Mouse (Mus musculus): ENCODE measurements at regions not wholly inside any gene's neighbourhood (a gene's known extent, or its start where the extent isn't known, plus 50 kb on each side); places are given as distances from the start of the nearest gene placed in this dataset.
A peak's percentile ranks its signal among the peaks of the same experiment; 100 is the strongest.

DNA sequence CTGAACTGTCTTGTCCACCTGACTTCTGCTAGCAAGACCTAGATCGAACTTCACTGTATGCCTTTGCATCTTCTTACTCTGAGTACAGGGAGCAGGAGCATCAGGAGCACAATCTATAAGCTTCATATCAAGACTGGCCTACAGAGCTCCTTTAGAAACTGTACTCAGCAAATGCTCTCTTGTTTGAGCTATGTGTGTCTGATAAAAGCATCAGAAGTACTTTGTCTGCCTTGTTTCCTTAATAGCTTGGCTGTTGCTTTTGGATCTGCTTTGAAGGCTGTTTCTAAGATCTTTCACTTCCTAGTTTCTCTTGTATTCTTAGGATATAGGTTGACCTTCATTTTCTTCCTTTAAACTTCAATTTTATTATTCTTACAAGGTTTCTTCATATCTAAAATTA lies 175.3 kb upstream of the Cypt12 start:
- intact Hi-C loops (cut with DNase I): no loop called here
- DNase-seq (ENCODE audit: low spot score in 2 of 2): no peak

DNA sequence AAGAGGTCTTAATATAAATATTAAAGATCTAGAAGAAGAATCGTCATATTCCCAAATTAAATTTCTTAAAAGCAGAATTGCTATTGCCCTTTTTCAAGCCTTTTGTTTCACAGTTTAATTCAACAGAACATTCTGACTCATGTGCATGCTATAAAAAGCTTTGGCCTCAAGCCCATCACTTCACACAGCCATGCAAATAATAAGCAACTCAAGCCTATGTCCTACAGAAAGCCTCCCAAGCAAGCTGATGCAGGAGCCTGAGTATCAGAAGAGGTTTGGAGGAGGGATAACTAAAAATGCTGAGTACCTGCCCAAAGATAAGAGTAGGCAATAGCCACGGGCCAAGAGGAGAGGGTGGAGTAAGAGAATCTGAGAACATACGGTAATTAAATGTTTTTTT lies 169.1 kb upstream of the Cypt12 start:
- peak in 1 of 2 experiments; percentile 55 for DNase-seq (ENCODE audit: low spot score in 2 of 2)
- intact Hi-C loops (cut with DNase I): no loop called here

- DNase-seq (ENCODE audit: low spot score in 2 of 2): no peak
- intact Hi-C loops (cut with DNase I): loop anchor here (2.0 kb wide), 1 partner anchor 457 kb away; no protein-coding TSS in a partner anchor
These were observed 164.1 kb upstream of the Cypt12 start for GRCm38 (mm10) chr3:17784076-17784475.

GRCm38 (mm10) chr3:17784587-17784986 lies 163.6 kb upstream of the Cypt12 start:
- intact Hi-C loops (cut with DNase I): loop anchor here (2.0 kb wide), 1 partner anchor 458 kb away; no protein-coding TSS in a partner anchor

DNA sequence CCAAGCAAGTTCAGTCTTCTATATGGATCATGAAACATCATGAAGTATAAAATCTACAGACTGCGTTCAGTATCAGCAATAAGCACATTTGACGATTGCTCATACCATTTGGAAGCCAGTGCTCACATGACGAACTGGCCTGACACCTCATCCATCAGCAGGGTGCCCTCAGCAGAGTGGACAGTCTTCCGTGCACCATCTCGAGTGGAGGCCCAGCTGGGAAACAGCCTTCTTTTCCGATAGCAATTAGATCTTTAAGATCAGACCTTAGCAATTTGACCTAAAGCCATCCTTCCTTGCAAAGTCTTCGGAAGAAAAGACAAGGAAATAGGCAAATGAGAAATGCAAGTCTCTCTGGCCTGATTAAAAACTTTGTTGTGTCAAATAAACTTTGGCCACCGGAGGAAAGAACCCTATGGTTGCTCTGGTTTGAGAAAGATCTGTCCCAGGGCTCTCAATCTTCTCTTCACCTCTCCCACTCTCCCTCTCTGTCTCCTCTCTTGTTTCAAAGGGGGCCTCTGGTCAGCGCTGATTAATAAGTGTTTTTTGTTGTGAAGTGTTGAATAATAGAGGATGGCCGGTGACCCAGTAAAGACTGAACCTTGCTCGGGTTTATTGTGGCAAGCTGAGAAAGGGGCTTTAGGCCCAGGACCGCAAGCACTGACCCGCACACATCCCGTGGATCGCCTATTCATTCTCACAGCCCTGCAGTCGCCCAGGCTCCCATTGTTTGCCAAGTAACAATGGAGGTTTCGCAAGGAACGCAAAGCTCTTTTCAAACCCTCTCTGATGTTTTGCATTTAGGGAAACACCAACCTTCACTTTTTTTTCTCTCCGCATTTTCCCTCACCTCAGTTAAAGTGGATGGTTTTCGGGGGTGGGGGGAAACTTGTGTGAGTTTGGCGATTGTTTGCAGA lies 162.8 kb upstream of the Cypt12 start:
- DNase-seq (ENCODE audit: low spot score in 2 of 2): peak in 1 of 2 experiments; percentile 48
- intact Hi-C loops (cut with DNase I): loop anchor here (2.0 to 5.0 kb wide), 2 partner anchors 168 to 459 kb away; no protein-coding TSS in a partner anchor

More at GRCm38 (mm10) chr3:17784587-17784986, 163.6 kb upstream of the Cypt12 start:
- DNase-seq (ENCODE audit: low spot score in 2 of 2): no peak

- intact Hi-C loops (cut with DNase I): loop anchor here (5.0 kb wide), 1 partner anchor 169 kb away; no protein-coding TSS in a partner anchor
- peak; percentile 74 to 80 for DNase-seq (ENCODE audit: low spot score in 2 of 2)
These were observed 162.0 kb upstream of the Cypt12 start for GRCm38 (mm10) chr3:17786023-17786720.

DNA sequence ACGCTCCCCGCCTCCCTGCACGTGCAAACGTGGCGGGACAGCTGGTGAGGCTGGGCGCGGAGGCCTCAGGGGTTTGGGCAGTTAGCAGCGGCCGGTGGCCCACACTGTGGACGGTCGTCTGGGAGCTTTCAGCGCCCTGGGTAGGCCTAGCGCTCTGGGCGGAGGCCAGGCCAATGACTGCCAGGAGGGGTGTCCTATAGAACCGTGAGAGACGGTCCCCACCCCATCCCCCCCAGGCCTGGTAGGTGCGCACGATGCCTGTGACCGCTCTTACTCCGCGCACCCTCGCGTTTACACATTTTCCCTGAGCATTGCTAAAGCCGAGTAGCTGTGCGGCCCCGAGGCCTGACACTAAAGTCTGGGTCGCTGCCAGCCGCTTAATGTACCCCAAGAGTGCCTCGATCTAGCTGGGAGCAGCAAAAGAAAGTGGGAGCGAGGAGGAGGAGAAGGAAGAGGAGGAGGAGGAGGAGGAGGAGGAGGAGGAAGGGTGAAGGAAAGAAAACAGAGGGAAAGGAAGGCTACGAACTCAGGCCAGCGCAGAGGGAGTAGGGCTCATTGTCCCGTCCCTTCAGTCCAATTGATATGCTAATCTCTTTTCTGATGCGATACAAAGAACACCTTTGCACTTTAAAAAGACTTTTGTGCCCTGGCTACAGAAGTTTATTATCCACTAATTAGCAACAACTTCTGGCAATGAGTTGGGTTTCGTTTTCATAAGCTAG lies 161.3 kb upstream of the Cypt12 start:
- intact Hi-C loops (cut with DNase I): loop anchor here (5.0 kb wide), 1 partner anchor 170 kb away; no protein-coding TSS in a partner anchor
- peak in 1 of 2 experiments; percentile 69 for DNase-seq (ENCODE audit: low spot score in 2 of 2)

- intact Hi-C loops (cut with DNase I): loop anchor here (2.0 to 5.0 kb wide), 2 partner anchors 170 to 849 kb away; no protein-coding TSS in a partner anchor
- peak in 1 of 2 experiments; percentile 38 for DNase-seq (ENCODE audit: low spot score in 2 of 2)
These were observed 160.5 kb upstream of the Cypt12 start for GRCm38 (mm10) chr3:17787443-17788333.

GRCm38 (mm10) chr3:17788334-17788720 lies 159.9 kb upstream of the Cypt12 start:
- intact Hi-C loops (cut with DNase I): loop anchor here (2.0 to 5.0 kb wide), 2 partner anchors 171 to 850 kb away; no protein-coding TSS in a partner anchor
- DNase-seq (ENCODE audit: low spot score in 2 of 2): no peak

GRCm38 (mm10) chr3:17788778-17789299 lies 159.4 kb upstream of the Cypt12 start:
- intact Hi-C loops (cut with DNase I): loop anchor here (2.0 to 5.0 kb wide), 2 partner anchors 172 to 850 kb away; no protein-coding TSS in a partner anchor
- no peak for DNase-seq (ENCODE audit: low spot score in 2 of 2)

GRCm38 (mm10) chr3:17789454-17790196 lies 158.6 kb upstream of the Cypt12 start:
- intact Hi-C loops (cut with DNase I): loop anchor here (2.0 to 5.0 kb wide), 2 partner anchors 172 to 851 kb away; no protein-coding TSS in a partner anchor
- DNase-seq (ENCODE audit: low spot score in 2 of 2): peak in 1 of 2 experiments; percentile 46

DNA sequence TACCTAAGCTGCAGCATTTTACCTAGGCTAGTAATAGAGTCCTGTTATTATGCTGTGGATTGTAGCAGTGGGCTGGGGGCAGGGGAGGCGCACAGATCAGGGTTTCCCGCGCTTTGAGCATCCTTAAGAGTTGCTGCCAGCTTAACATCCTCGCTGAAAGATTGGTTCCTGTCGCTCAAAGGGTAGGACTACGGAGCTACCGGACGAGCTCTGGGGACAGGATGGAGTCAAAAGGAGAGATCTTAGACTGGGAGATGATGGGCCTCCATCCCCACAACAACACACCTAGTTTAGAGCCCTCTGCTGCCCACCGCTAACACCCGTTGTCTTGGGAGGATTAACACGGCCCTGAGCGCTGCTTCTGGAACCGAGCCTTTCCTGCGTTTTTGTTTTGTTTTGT lies 157.9 kb upstream of the Cypt12 start:
- intact Hi-C loops (cut with DNase I): no loop called here
- peak in 1 of 2 experiments; percentile 40 for DNase-seq (ENCODE audit: low spot score in 2 of 2)

- intact Hi-C loops (cut with DNase I): no loop called here
- DNase-seq (ENCODE audit: low spot score in 2 of 2): peak in 1 of 2 experiments; percentile 51
These were observed 157.4 kb upstream of the Cypt12 start for GRCm38 (mm10) chr3:17790816-17791215.

DNA sequence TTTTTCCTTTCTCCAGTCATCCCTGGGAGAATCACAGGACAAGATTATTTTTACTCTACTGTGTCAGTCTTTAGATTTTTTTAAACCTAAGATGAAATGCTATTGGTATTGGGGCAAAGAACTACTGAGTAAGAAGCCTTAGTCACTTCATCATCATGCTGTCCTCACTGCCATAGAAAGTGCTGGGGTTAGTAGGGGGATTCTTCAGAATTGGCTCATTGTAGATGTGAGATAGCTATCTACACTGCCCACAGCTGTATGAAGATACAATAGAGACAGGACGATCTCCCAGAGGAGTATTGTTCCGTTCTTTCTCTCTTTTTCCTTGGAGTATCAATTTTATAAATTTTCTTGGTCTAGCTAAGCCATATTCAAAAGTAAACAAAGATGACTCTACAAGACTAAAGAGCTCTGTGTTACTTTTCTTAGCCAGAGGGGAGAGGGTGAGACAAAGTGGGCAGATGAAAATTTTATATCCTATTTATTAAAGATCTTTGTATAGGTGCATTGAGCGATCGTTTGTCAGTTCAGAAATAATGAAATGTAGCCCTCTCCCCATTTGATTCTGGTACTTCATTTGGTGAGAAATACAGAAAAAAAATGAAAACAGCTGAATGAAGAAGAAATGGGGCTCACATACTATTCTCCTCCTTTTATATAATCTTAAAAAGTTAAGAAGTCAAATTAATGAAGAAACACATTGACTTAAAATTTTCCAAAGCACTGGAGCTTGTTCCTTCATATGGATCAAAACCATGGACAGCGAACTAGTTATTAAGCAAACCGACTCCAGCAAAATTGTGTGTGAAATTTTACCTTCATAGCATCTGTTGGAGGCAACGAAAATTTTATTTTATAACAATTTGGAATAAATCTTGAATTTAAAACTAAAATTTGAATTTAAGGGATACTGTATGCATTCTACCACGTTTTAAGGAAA lies 156.6 kb upstream of the Cypt12 start:
- intact Hi-C loops (cut with DNase I): no loop called here

GRCm38 (mm10) chr3:17792537-17793039 lies 155.6 kb upstream of the Cypt12 start:
- no peak for DNase-seq (ENCODE audit: low spot score in 2 of 2)
- intact Hi-C loops (cut with DNase I): no loop called here

More for the DNA sequence above, 156.6 kb upstream of the Cypt12 start:
- no peak for DNase-seq (ENCODE audit: low spot score in 2 of 2)

GRCm38 (mm10) chr3:17793646-17794250 lies 154.5 kb upstream of the Cypt12 start:
- intact Hi-C loops (cut with DNase I): loop anchor here (2.0 kb wide), 1 partner anchor 977 kb away; no protein-coding TSS in a partner anchor
- peak; percentile 77 to 81 for DNase-seq (ENCODE audit: low spot score in 2 of 2)
